Mouse (Mus musculus): ENCODE results near the gene Casz1. TPM values are rescaled to one million over a fixed set of nuclear protein-coding genes. Genes with fewer than 3 reads are reported as not detected.

The Casz1 gene
- polyA plus RNA-seq, 1 experiment from 2014 or later = 3.1 TPM

- no peaks in the 10 kb centered on the region for H3K36me3 ChIP-seq (replicated peaks)
- WGBS = 2% methylated on average over 69 of the region's 69 CpGs
- no peak overlapping the region for H3K27ac ChIP-seq
- no peaks in the 10 kb centered on the region for H3K9me3 ChIP-seq
- peak; percentile 36; the same call in 1 of the 2 replicates for ATAC-seq (ENCODE audit: low FRiP score)
- H3K4me1 ChIP-seq = peaks cover 48% of the 10 kb centered on the region
- H3K4me3 ChIP-seq (replicated peaks) = peak overlapping the region; percentile 47
- peaks cover 66% of the 10 kb centered on the region for H3K27me3 ChIP-seq
- peak overlapping the region; percentile 86 for H3K4me2 ChIP-seq
- H3K9ac ChIP-seq = peak overlapping the region; percentile 56
These were observed 148.3 kb downstream of the Casz1 start for GRCm38 (mm10) chr4:148952328-148953222.

GRCm38 (mm10) chr4:148955131-148955813 is 151.0 kb downstream of the Casz1 start:
- 87% methylated on average over 14 of the region's 14 CpGs for WGBS
- H3K27ac ChIP-seq = no peak overlapping the region
- peaks cover 2% of the 10 kb centered on the region for H3K36me3 ChIP-seq (replicated peaks)
- ATAC-seq (ENCODE audit: low FRiP score) = no peak
- H3K9ac ChIP-seq = no peak overlapping the region
- no peak overlapping the region for H3K4me3 ChIP-seq (replicated peaks)
- no peak overlapping the region for H3K4me2 ChIP-seq
- peaks cover 44% of the 10 kb centered on the region for H3K27me3 ChIP-seq
- H3K9me3 ChIP-seq = no peaks in the 10 kb centered on the region
- peaks cover 27% of the 10 kb centered on the region for H3K4me1 ChIP-seq

GRCm38 (mm10) chr4:148960011-148960410 is 155.8 kb downstream of the Casz1 start:
- H3K36me3 ChIP-seq (replicated peaks) = peaks cover 21% of the 10 kb centered on the region
- H3K4me2 ChIP-seq = no peak overlapping the region
- no peaks in the 10 kb centered on the region for H3K4me1 ChIP-seq
- H3K27ac ChIP-seq = no peak overlapping the region
- WGBS = 80% methylated on average over 12 of the region's 12 CpGs
- no peak overlapping the region for H3K9ac ChIP-seq
- peaks cover 4% of the 10 kb centered on the region for H3K27me3 ChIP-seq
- no peaks in the 10 kb centered on the region for H3K9me3 ChIP-seq
- H3K4me3 ChIP-seq (replicated peaks) = no peak overlapping the region
- ATAC-seq (ENCODE audit: low FRiP score) = no peak

GRCm38 (mm10) chr4:148961081-148961480 is 156.9 kb downstream of the Casz1 start:
- Histone ChIP-seq H3K36me3 (replicated peaks) (peaks cover 25% of the 10 kb centered on the region), H3K4me1 (no peaks in the 10 kb centered on the region), H3K9me3 (no peaks in the 10 kb centered on the region), H3K27ac (no peak overlapping the region), H3K4me3 (replicated peaks) (no peak overlapping the region), H3K27me3 (no peaks in the 10 kb centered on the region; the same call in 1 of the 2 replicates), H3K4me2 (no peak overlapping the region), H3K9ac (no peak overlapping the region)
- no peak for ATAC-seq (ENCODE audit: low FRiP score)
- 96% methylated on average over 18 of the region's 19 CpGs for WGBS

GRCm38 (mm10) chr4:148962096-148962495 is 157.9 kb downstream of the Casz1 start:
- no peak for ATAC-seq (ENCODE audit: low FRiP score)
- Histone ChIP-seq H3K4me2 (no peak overlapping the region), H3K4me3 (replicated peaks) (no peak overlapping the region), H3K9me3 (no peaks in the 10 kb centered on the region), H3K27me3 (no peaks in the 10 kb centered on the region; the same call in 1 of the 2 replicates), H3K9ac (no peak overlapping the region), H3K36me3 (replicated peaks) (peaks cover 29% of the 10 kb centered on the region), H3K4me1 (no peaks in the 10 kb centered on the region), H3K27ac (no peak overlapping the region)
- 95% methylated on average over 1 of the region's 1 CpGs for WGBS

- Histone ChIP-seq H3K9me3 (no peaks in the 10 kb centered on the region), H3K4me1 (no peaks in the 10 kb centered on the region), H3K27me3 (no peaks in the 10 kb centered on the region; the same call in 1 of the 2 replicates), H3K4me3 (replicated peaks) (no peak overlapping the region), H3K36me3 (replicated peaks) (peaks cover 29% of the 10 kb centered on the region), H3K4me2 (no peak overlapping the region), H3K9ac (no peak overlapping the region), H3K27ac (no peak overlapping the region)
- no peak for ATAC-seq (ENCODE audit: low FRiP score)
- 81% methylated on average over 10 of the region's 10 CpGs for WGBS
These were observed 160.5 kb downstream of the Casz1 start for GRCm38 (mm10) chr4:148964541-148965310.

GRCm38 (mm10) chr4:148966132-148966531 is 161.9 kb downstream of the Casz1 start:
- Histone ChIP-seq H3K27me3 (no peaks in the 10 kb centered on the region), H3K4me2 (no peak overlapping the region), H3K4me1 (peaks cover 10% of the 10 kb centered on the region; the same call in 1 of the 2 replicates), H3K9me3 (no peaks in the 10 kb centered on the region), H3K9ac (no peak overlapping the region), H3K27ac (no peak overlapping the region), H3K4me3 (replicated peaks) (no peak overlapping the region), H3K36me3 (replicated peaks) (peaks cover 25% of the 10 kb centered on the region)
- no peak for ATAC-seq (ENCODE audit: low FRiP score)
- 86% methylated on average over 5 of the region's 5 CpGs for WGBS

GRCm38 (mm10) chr4:148968859-148969258 is 164.6 kb downstream of the Casz1 start:
- peaks cover 27% of the 10 kb centered on the region for H3K4me1 ChIP-seq
- H3K4me3 ChIP-seq (replicated peaks) = no peak overlapping the region
- H3K9ac ChIP-seq = no peak overlapping the region
- no peak overlapping the region for H3K4me2 ChIP-seq
- ATAC-seq (ENCODE audit: low FRiP score) = no peak
- WGBS = 83% methylated on average over 5 of the region's 5 CpGs
- H3K36me3 ChIP-seq (replicated peaks) = peaks cover 15% of the 10 kb centered on the region; the same call in 1 of the 2 replicates
- 0 out of 2 replicates have a peak, but pooled peaks cover 6% of the 10 kb centered on the region for H3K27me3 ChIP-seq
- H3K27ac ChIP-seq = no peak overlapping the region
- no peaks in the 10 kb centered on the region for H3K9me3 ChIP-seq

GRCm38 (mm10) chr4:148969610-148970009 is 165.4 kb downstream of the Casz1 start:
- Histone ChIP-seq H3K9ac (no peak overlapping the region), H3K4me3 (replicated peaks) (no peak overlapping the region), H3K36me3 (replicated peaks) (peaks cover 15% of the 10 kb centered on the region; the same call in 1 of the 2 replicates), H3K9me3 (no peaks in the 10 kb centered on the region), H3K27ac (no peak overlapping the region), H3K4me2 (no peak overlapping the region), H3K27me3 (0 out of 2 replicates have a peak, but pooled peaks cover 6% of the 10 kb centered on the region), H3K4me1 (peaks cover 31% of the 10 kb centered on the region)
- ATAC-seq (ENCODE audit: low FRiP score) = no peak
- WGBS = 93% methylated on average over 5 of the region's 5 CpGs

- Histone ChIP-seq H3K9me3 (no peaks in the 10 kb centered on the region), H3K27ac (no peak overlapping the region), H3K4me1 (peaks cover 38% of the 10 kb centered on the region), H3K36me3 (replicated peaks) (peaks cover 11% of the 10 kb centered on the region; the same call in 1 of the 2 replicates), H3K4me2 (no peak overlapping the region), H3K9ac (no peak overlapping the region), H3K27me3 (0 out of 2 replicates have a peak, but pooled peaks cover 6% of the 10 kb centered on the region), H3K4me3 (replicated peaks) (no peak overlapping the region)
- no peak for ATAC-seq (ENCODE audit: low FRiP score)
- 80% methylated on average over 4 of the region's 4 CpGs for WGBS
These were observed 166.5 kb downstream of the Casz1 start for GRCm38 (mm10) chr4:148970742-148971141.

- no peak overlapping the region for H3K4me3 ChIP-seq (replicated peaks)
- no peak for ATAC-seq (ENCODE audit: low FRiP score)
- peaks cover 38% of the 10 kb centered on the region for H3K4me1 ChIP-seq
- 62% methylated on average over 3 of the region's 3 CpGs for WGBS
- H3K36me3 ChIP-seq (replicated peaks) = peaks cover 7% of the 10 kb centered on the region; the same call in 1 of the 2 replicates
- 0 out of 2 replicates have a peak, but pooled peaks cover 6% of the 10 kb centered on the region for H3K27me3 ChIP-seq
- H3K4me2 ChIP-seq = no peak overlapping the region
- no peaks in the 10 kb centered on the region for H3K9me3 ChIP-seq
- H3K27ac ChIP-seq = peak overlapping the region; percentile 14; the same call in 1 of the 2 replicates
- no peak overlapping the region for H3K9ac ChIP-seq
These were observed 167.5 kb downstream of the Casz1 start for GRCm38 (mm10) chr4:148971613-148972242.
